Mouse (Mus musculus): ENCODE measurements at regions not wholly inside any gene's neighbourhood (a gene's known extent, or its start where the extent isn't known, plus 50 kb on each side); places are given as distances from the start of the nearest gene placed in this dataset.

DNA sequence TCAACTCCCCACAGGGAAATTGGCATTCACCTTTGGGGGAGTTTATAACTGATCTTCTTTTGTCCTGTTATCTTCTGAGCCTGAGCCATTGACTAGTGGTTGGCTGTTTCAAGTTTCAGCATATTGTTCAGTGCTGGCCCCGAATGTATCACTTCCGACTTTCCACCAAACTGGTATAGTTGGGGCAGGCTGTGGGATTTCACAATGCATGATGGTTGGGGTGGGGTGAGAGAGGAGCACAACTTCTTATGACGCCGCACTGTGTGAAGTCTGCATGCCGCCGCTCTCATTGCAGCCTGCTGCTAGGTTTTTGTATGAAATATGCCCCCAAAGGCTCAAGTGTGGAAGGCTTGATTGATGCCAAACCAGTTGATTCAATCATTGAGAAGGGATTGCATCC is 212.2 kb upstream of the Tas2r119 start:
- Histone ChIP-seq H3K9me3 (no peaks in the 10 kb centered on the region), H3K27ac (no peak overlapping the region), H3K4me2 (replicated peaks) (no peak overlapping the region), H3K4me1 (replicated peaks) (0 out of 2 replicates have a peak, but pooled peaks cover 4% of the 10 kb centered on the region), H3K36me3 (no peaks in the 10 kb centered on the region), H3K9ac (no peak overlapping the region), H3K4me3 (replicated peaks) (no peak overlapping the region), H3K27me3 (replicated peaks) (no peaks in the 10 kb centered on the region)
- ATAC-seq = no peak
- 91% methylated on average over 6 of the region's 6 CpGs for WGBS

DNA sequence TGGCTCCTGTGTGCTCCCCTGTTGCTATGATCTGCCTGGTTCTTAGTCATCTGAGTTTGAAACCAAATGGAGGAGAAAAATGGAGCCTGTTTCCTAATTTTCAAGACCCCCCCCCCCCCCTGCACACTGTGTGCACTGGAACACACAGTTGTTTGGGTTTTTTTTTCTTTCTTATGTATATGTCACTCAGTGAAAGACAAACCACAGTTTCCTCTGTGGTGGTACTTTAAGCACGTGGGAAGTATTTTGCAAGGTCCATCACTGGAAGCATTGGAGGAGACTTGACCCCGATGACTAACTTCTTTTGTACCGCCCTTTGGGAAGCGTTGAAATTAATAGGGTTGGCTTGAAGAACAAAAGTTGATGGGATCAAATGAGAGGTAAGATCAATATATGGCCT is 211.5 kb upstream of the Tas2r119 start:
- H3K9ac ChIP-seq = no peak overlapping the region
- no peaks in the 10 kb centered on the region for H3K9me3 ChIP-seq
- H3K4me3 ChIP-seq (replicated peaks) = no peak overlapping the region
- no peak overlapping the region for H3K27ac ChIP-seq
- H3K36me3 ChIP-seq = no peaks in the 10 kb centered on the region
- H3K4me1 ChIP-seq (replicated peaks) = 0 out of 2 replicates have a peak, but pooled peaks cover 4% of the 10 kb centered on the region
- no peak for ATAC-seq
- no peak overlapping the region for H3K4me2 ChIP-seq (replicated peaks)
- WGBS = 89% methylated on average over 4 of the region's 4 CpGs
- H3K27me3 ChIP-seq (replicated peaks) = no peaks in the 10 kb centered on the region

DNA sequence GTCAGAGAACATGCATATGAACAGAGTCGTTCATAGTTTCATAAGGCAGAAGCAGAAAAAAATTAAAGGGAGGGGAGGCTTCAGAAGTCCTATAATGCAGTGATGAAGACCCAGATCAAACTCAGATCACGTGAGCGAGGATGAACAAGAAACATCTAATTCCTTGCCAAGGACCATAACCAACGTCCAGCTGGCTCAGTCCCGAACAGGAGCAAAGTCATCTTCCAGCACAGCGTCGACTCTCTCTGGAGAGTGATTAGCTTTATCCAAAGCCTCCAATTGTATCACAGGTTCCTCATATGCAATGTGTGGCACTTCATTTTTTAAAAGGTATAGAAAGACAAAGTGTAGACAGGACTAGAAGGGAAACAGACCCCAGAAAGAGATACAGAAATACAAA is 204.2 kb upstream of the Tas2r119 start:
- H3K4me3 ChIP-seq (replicated peaks) = no peak overlapping the region
- no peaks in the 10 kb centered on the region for H3K27me3 ChIP-seq (replicated peaks)
- no peaks in the 10 kb centered on the region for H3K9me3 ChIP-seq
- no peak overlapping the region for H3K4me2 ChIP-seq (replicated peaks)
- ATAC-seq = no peak
- no peak overlapping the region for H3K9ac ChIP-seq
- H3K36me3 ChIP-seq = no peaks in the 10 kb centered on the region
- WGBS = 88% methylated on average over 7 of the region's 7 CpGs
- no peak overlapping the region for H3K27ac ChIP-seq
- no peaks in the 10 kb centered on the region for H3K4me1 ChIP-seq (replicated peaks)

DNA sequence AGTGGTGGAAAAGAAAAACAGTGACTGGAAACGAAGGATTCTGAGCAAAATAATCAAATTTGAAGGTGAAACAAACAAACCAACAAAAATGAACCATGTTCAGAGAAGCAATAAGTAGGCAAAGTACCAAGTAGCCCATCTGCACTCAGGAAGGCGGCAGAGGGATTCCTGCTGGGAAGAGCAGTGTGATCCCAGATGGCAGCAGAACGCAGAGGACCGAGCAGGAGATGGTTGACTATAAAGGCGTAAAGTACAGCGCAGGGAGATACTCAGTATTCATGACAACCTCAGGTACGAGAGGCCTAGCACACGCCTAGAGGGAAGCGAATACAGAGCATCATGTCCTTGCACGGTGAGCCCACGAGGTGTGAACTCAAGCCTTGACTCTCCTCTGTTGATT is 203.2 kb upstream of the Tas2r119 start:
- ATAC-seq = no peak
- no peak overlapping the region for H3K27ac ChIP-seq
- no peaks in the 10 kb centered on the region for H3K4me1 ChIP-seq (replicated peaks)
- no peaks in the 10 kb centered on the region for H3K9me3 ChIP-seq
- H3K36me3 ChIP-seq = no peaks in the 10 kb centered on the region
- 93% methylated on average over 11 of the region's 11 CpGs for WGBS
- no peak overlapping the region for H3K9ac ChIP-seq
- H3K27me3 ChIP-seq (replicated peaks) = no peaks in the 10 kb centered on the region
- H3K4me3 ChIP-seq (replicated peaks) = no peak overlapping the region
- no peak overlapping the region for H3K4me2 ChIP-seq (replicated peaks)

DNA sequence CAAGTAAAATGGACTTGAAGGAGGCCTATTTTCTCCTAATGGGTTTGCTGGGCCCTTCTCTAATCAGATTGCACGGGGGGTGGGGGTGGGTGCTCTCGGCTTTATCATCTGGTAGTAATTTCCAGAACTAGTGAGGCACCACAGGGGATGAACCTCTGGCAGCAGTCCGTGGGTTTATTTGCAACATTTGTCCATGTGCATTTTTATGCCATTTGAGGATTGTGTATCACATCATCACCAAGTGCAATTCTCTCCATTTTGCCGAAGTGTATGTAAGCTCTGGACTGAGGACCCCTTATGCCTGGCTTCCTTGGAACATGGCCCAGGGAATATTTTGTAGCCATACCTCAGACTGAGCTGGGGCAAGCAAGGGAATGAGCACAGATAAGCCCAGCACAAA is 200.6 kb upstream of the Tas2r119 start:
- H3K9ac ChIP-seq = no peak overlapping the region
- no peaks in the 10 kb centered on the region for H3K27me3 ChIP-seq (replicated peaks)
- no peaks in the 10 kb centered on the region for H3K36me3 ChIP-seq
- no peaks in the 10 kb centered on the region for H3K9me3 ChIP-seq
- no peak for ATAC-seq
- WGBS = 67% methylated on average over 4 of the region's 4 CpGs
- no peak overlapping the region for H3K4me2 ChIP-seq (replicated peaks)
- H3K27ac ChIP-seq = no peak overlapping the region
- H3K4me1 ChIP-seq (replicated peaks) = no peaks in the 10 kb centered on the region
- H3K4me3 ChIP-seq (replicated peaks) = no peak overlapping the region

DNA sequence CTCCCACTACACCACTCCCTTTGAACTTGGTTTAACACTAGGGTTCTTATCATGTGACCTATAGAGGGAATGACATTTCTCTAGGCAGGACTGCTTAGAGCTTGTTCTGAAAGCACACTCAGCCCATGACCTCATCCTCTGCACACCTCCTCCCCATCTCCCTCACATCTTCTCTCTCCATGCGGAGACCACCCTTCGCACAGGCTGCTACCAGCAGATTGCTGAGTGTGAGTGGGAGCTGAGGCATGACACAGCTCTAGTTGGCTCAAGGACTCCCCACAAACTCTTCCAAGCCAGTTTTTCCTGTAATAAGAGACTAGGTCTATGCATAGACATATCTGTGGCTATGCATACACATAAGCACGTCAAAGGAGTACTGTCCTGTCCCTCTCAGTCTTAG is 199.5 kb upstream of the Tas2r119 start:
- no peaks in the 10 kb centered on the region for H3K36me3 ChIP-seq
- no peak overlapping the region for H3K4me3 ChIP-seq (replicated peaks)
- H3K9ac ChIP-seq = no peak overlapping the region
- no peak for ATAC-seq
- H3K9me3 ChIP-seq = no peaks in the 10 kb centered on the region
- no peak overlapping the region for H3K4me2 ChIP-seq (replicated peaks)
- WGBS = 94% methylated on average over 3 of the region's 3 CpGs
- H3K27me3 ChIP-seq (replicated peaks) = no peaks in the 10 kb centered on the region
- H3K4me1 ChIP-seq (replicated peaks) = no peaks in the 10 kb centered on the region
- H3K27ac ChIP-seq = no peak overlapping the region

DNA sequence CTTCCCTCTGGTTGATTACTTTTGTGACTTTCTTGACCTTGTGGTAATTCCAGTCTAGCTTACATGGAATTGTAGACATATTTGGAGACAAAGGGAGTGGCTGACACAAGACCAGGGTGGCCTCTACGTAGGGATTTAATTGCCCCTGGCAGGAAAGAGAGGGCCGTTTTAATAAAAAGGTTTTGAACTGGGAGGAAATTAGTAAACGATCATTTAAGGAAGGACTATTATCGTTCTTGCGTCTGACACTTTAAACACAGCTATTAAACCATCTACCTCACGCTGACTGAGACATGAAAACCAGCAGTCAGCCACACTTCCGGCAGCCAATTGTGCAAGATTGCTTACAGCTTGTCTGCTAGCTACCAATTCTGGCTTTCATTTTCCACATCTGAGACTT is 197.1 kb upstream of the Tas2r119 start:
- Histone ChIP-seq H3K27ac (no peak overlapping the region), H3K4me3 (replicated peaks) (no peak overlapping the region), H3K4me1 (replicated peaks) (no peaks in the 10 kb centered on the region), H3K27me3 (replicated peaks) (no peaks in the 10 kb centered on the region), H3K9ac (no peak overlapping the region), H3K4me2 (replicated peaks) (no peak overlapping the region), H3K9me3 (no peaks in the 10 kb centered on the region), H3K36me3 (no peaks in the 10 kb centered on the region)
- no peak for ATAC-seq
- 53% methylated on average over 7 of the region's 7 CpGs for WGBS

DNA sequence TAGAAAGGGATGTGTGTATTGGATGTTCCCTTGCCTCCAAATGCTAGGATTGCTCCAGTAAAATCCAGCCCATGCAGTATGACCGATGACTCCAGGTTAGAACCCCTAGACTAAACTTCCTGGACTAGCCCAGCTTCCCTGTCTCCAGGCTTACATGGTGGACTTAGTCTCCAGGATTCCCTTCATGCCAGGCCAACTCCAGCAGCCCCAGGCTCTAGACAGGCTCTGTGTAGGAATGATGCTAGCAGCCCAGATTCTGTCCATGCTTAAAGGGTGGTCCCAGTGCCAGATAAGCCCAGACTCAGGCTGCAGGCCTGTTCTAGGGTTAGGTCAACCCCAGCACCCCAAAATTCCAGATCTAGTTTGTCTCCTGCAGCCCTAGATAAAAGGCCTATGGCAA is 196.3 kb upstream of the Tas2r119 start:
- H3K36me3 ChIP-seq = no peaks in the 10 kb centered on the region
- no peak overlapping the region for H3K4me3 ChIP-seq (replicated peaks)
- 89% methylated on average over 1 of the region's 1 CpGs for WGBS
- no peaks in the 10 kb centered on the region for H3K4me1 ChIP-seq (replicated peaks)
- no peak overlapping the region for H3K4me2 ChIP-seq (replicated peaks)
- no peaks in the 10 kb centered on the region for H3K27me3 ChIP-seq (replicated peaks)
- no peak for ATAC-seq
- H3K27ac ChIP-seq = no peak overlapping the region
- H3K9ac ChIP-seq = no peak overlapping the region
- no peaks in the 10 kb centered on the region for H3K9me3 ChIP-seq

DNA sequence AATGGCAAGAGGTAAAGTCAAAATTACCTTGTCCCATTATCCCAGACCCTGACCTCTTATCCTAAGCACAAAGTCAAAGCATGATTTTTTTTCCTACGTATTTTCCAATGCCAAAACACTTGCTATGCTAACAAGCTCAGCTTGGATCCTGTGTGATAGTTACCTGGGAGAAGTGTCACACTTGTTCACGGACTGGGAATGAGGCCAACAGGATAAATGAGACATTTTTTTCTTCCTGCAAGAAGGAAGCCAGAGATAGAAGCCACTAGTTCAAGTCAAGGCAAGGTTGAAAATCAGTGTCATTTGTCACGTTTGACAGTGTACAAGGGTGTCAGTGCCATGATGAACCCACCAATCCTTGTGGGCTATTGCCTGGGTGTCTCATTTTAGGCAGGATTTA is 189.8 kb upstream of the Tas2r119 start:
- no peaks in the 10 kb centered on the region for H3K4me1 ChIP-seq (replicated peaks)
- H3K27me3 ChIP-seq (replicated peaks) = no peaks in the 10 kb centered on the region
- no peak for ATAC-seq
- 76% methylated on average over 3 of the region's 3 CpGs for WGBS
- no peaks in the 10 kb centered on the region for H3K36me3 ChIP-seq
- no peak overlapping the region for H3K27ac ChIP-seq
- H3K4me2 ChIP-seq (replicated peaks) = no peak overlapping the region
- H3K9me3 ChIP-seq = no peaks in the 10 kb centered on the region
- H3K4me3 ChIP-seq (replicated peaks) = no peak overlapping the region
- no peak overlapping the region for H3K9ac ChIP-seq

DNA sequence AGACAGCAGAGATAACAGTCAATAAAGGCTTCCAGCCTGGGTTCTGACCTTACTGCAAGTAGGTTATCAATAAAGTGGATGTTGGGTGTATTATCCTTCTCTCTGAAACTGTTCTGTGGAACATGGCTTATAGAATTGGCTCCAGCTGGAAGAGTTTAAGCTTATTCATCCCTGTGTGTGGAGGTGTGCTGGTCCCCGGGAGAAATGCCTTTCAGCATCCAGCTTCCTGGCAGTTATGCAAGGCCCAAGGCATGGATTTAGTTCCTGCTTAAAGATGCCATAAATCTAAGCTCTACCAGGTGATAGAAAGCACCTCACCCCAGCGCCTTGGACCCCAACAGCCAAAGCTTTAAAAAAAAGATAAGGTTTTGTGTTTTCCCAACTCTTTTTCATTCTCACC is 188.0 kb upstream of the Tas2r119 start:
- H3K36me3 ChIP-seq = no peaks in the 10 kb centered on the region
- H3K27me3 ChIP-seq (replicated peaks) = no peaks in the 10 kb centered on the region
- H3K4me1 ChIP-seq (replicated peaks) = no peaks in the 10 kb centered on the region
- H3K9ac ChIP-seq = no peak overlapping the region
- no peak for ATAC-seq
- WGBS = 66% methylated on average over 2 of the region's 2 CpGs
- no peaks in the 10 kb centered on the region for H3K9me3 ChIP-seq
- no peak overlapping the region for H3K4me3 ChIP-seq (replicated peaks)
- no peak overlapping the region for H3K4me2 ChIP-seq (replicated peaks)
- no peak overlapping the region for H3K27ac ChIP-seq

DNA sequence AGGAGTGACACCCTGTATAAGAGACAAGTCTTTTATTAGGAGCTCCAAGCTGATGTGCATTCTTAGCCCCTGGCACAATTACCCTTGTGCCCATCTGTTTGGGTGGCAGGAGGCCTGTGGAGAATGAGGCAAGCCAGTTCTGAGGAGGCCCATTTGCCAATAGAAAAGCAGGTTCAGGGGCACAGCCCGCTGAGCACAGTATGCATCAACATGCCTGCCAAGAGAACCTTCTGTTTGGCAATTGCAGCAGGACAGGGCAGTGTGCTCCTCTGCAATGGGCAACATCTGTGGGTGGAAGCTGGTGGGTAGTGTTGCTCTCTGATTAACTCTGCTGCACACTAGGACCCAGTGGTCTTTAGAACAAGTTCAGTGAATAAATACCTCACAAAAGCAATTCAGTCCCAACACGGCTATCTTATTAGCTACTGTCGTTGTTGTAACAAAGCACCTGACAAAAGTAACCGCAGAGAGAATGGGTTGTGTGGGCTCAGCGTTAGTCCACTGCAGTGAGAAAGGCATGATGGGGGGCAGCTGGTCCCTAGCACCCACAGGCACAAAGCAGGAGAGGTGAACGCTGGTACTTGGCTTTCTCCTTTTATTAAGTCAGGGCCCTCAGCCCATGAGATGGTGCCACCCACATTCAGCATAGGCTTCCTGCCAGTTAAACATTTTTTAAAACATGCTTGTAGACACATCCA is 187.3 kb upstream of the Tas2r119 start:
- no peak overlapping the region for H3K27ac ChIP-seq
- WGBS = 86% methylated on average over 6 of the region's 6 CpGs
- no peaks in the 10 kb centered on the region for H3K9me3 ChIP-seq
- H3K27me3 ChIP-seq (replicated peaks) = no peaks in the 10 kb centered on the region
- no peaks in the 10 kb centered on the region for H3K36me3 ChIP-seq
- no peak overlapping the region for H3K9ac ChIP-seq
- H3K4me1 ChIP-seq (replicated peaks) = no peaks in the 10 kb centered on the region
- no peak overlapping the region for H3K4me2 ChIP-seq (replicated peaks)
- ATAC-seq = no peak
- H3K4me3 ChIP-seq (replicated peaks) = no peak overlapping the region

DNA sequence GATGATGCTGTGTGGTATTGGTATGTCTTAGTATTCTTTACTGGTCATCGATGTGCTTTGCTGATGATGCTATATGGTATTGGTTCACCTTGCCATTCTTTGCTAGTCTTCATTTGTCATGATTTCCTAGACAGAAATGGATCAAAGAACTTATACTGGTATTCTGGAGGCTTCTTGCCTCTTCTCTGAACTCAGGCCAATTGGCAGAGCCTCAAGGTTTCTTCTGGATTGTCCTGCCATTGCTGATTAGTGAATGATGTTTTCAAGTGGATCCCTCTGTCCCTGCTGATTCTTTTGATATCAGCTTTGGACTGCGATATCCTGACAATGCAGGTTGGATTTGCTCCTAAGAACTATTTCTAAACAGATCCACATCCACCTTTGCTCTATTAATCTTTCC is 179.1 kb upstream of the Tas2r119 start:
- Histone ChIP-seq H3K4me3 (replicated peaks) (no peak overlapping the region), H3K36me3 (no peaks in the 10 kb centered on the region), H3K4me1 (replicated peaks) (no peaks in the 10 kb centered on the region), H3K27ac (no peak overlapping the region), H3K9me3 (no peaks in the 10 kb centered on the region), H3K27me3 (replicated peaks) (no peaks in the 10 kb centered on the region), H3K9ac (no peak overlapping the region), H3K4me2 (replicated peaks) (no peak overlapping the region)
- 90% methylated on average over 2 of the region's 2 CpGs for WGBS
- no peak for ATAC-seq

DNA sequence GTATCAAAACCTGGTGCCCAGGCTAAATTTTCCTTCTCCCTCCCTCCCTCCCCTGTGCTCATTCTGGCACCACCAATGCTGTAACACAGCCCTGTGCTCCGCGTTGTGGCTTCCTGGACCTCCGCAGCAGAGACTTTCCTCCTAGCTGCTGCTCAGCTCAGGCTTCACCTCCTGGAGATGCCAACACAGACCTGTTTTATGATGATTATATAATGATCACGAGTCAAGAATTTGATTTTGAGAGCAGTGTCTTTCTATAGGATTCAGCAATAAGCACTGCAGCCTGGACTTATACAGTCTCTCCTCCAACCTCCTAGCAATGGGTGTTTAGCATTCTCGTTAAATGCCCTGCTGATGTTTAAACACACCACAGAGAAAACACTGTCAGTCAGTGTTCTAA is 177.5 kb upstream of the Tas2r119 start:
- Histone ChIP-seq H3K27me3 (replicated peaks) (no peaks in the 10 kb centered on the region), H3K4me2 (replicated peaks) (no peak overlapping the region), H3K9me3 (no peaks in the 10 kb centered on the region), H3K4me1 (replicated peaks) (no peaks in the 10 kb centered on the region), H3K4me3 (replicated peaks) (no peak overlapping the region), H3K36me3 (no peaks in the 10 kb centered on the region), H3K27ac (no peak overlapping the region), H3K9ac (no peak overlapping the region)
- WGBS = 71% methylated on average over 5 of the region's 5 CpGs
- no peak for ATAC-seq
